14 mouse cellular contexts compared by ENCODE assay signal in the genomic region with DNA sequence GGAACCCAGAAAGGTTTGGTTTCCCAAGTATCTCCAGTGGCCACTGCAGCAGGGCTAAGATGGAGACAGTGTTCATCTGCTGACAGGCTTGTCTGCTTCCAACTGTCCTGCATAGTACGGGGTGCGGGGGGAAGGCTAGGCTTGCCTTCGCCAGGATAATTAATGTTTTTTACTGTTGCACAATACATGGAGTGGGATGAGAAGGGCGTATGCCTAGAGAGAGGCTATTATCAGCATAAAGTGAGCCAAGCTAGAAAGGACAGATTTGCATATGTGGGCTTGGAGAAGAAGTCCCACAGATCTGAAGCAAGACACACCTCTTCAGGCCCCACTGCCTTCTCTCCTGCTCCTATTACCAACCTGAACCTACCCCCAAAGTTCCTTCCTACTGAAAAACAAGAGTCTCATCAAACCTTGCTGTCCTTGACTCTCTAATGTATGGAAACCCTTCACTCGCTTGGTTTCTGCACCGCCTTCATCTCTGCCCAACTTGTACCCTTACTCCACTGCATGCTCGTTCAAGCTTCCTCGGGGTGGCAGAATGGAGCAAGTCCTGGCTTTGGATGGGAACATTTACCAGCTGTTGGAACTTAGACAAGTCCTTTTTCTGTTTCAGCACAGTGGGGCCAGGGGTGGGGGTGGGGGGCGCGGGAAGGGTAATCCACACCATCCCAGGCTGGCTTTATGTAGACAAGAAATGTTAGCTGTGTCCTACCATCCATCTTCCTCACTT. TPM values are rescaled to one million over a fixed set of nuclear protein-coding genes. Genes with fewer than 3 reads are reported as not detected.
DNase-seq lines count a peak whose midpoint lies in the region; ATAC-seq and TF ChIP-seq lines count a peak whose summit lies in the region.
"Had no signal": no experiment of that assay in that cellular context is flagged by ENCODE, and none has a peak within 500 bp of the region (broad histone marks: within the 10 kb centered on the region; RNA-seq: fewer than 3 reads in every experiment).

No protein-coding gene starts in this region.

- intact Hi-C loops in gastrocnemius, adult 2 months (cut with DNase I): no loop called here
- intact Hi-C loops in gastrocnemius, postnatal 14 days (cut with DNase I; ENCODE audit: low total_unique reads): no loop called here
- intact Hi-C loops in left cerebral cortex, postnatal 10 days (cut with DNase I): no loop called here

- H3K4me3 ChIP-seq in gastrocnemius, adult 2 months: 0 out of 2 replicates have a peak overlapping the region, but pooled peaks have one; percentile 40
- no peak overlapping the region for H3K4me3 ChIP-seq in intestine, postnatal 0 days (ENCODE audit: low read depth, low read length)
- no peak overlapping the region for H3K4me3 ChIP-seq in liver, embryonic 11.5 days (ENCODE audit: low read depth, low read length)

- H3K27ac ChIP-seq in gastrocnemius, adult 2 months: peak overlapping the region; percentile 87
- no peak overlapping the region for H3K27ac ChIP-seq in intestine, postnatal 0 days (ENCODE audit: low read depth, low read length)
- no peak overlapping the region for H3K27ac ChIP-seq in liver, embryonic 11.5 days (ENCODE audit: low read depth, low read length)

- peak; percentile 24 for ATAC-seq in Patski
- ATAC-seq in intestine, postnatal 0 days: no peak
- ATAC-seq in liver, embryonic 11.5 days (replicated peaks; ENCODE audit: low FRiP score): no peak
- ATAC-seq: CD4-positive, CD25-positive, alpha-beta regulatory T cell, adult 4 months; forebrain, embryonic 16.5 days had no signal

- POLR2A ChIA-PET in Patski (lab: Charles Lee): no interaction called here

- TF ChIP-seq CTCF in gastrocnemius, adult 2 months (IDR thresholded peaks at IDR 0.05): peak; percentile 50
- TF ChIP-seq CTCF in Patski (IDR thresholded peaks at IDR 0.05): no peak
- TF ChIP-seq CTCF in intestine, postnatal 0 days (IDR thresholded peaks at IDR 0.05; ENCODE audit: low read depth): peak; percentile 22; the same call in 1 of the 2 replicates

- peak; percentile 44 for DNase-seq in gastrocnemius, adult 2 months
- DNase-seq in gastrocnemius, postnatal 14 days: no peak
- peak; percentile 53 for DNase-seq in left cerebral cortex, adult 11 months (ENCODE audit: low spot score)
- no peak for DNase-seq in left cerebral cortex, postnatal 10 days (ENCODE audit: extremely low spot score in 1 of 2, low spot score in 2 of 2)
- no peak for DNase-seq in Patski (ENCODE audit: low read depth, low spot score)
- no peak for DNase-seq in liver, embryonic 11.5 days (ENCODE audit: low spot score)
- DNase-seq in embryo, embryonic 10 days (ENCODE audit: low spot score): no peak
- DNase-seq: kidney, adult 8-10 months; left cerebral cortex, postnatal 4 days; thymus, adult 18-20 months had no signal

- H3K27me3 ChIP-seq in Patski: no peaks in the 10 kb centered on the region
- H3K27me3 ChIP-seq in intestine, postnatal 0 days (replicated peaks; ENCODE audit: control insufficient read depth, insufficient read depth, low read length): no peaks in the 10 kb centered on the region
- H3K27me3 ChIP-seq in liver, embryonic 11.5 days (replicated peaks; ENCODE audit: control insufficient read depth, insufficient read depth, low read length): peaks cover 8% of the 10 kb centered on the region

- WGBS in intestine, postnatal 0 days: 66% methylated on average over 10 of the region's 10 CpGs
- WGBS in liver, embryonic 11.5 days: 78% methylated on average over 10 of the region's 10 CpGs

- no peaks in the 10 kb centered on the region for H3K4me1 ChIP-seq in intestine, postnatal 0 days (replicated peaks; ENCODE audit: control insufficient read depth, insufficient read depth, low read length)
- no peaks in the 10 kb centered on the region for H3K4me1 ChIP-seq in liver, embryonic 11.5 days (replicated peaks; ENCODE audit: control insufficient read depth, insufficient read depth, low read length)

- H3K4me2 ChIP-seq in intestine, postnatal 0 days (replicated peaks; ENCODE audit: low read depth): no peak overlapping the region
- no peak overlapping the region for H3K4me2 ChIP-seq in liver, embryonic 11.5 days

- CTCF ChIA-PET in Patski (lab: Charles Lee): interaction anchor here (1.7 kb wide), 1 partner anchor 11 kb away, joined by 4 read pairs; no protein-coding TSS in a partner anchor

- H3K9ac ChIP-seq in intestine, postnatal 0 days (ENCODE audit: low read depth, low read length): no peak overlapping the region
- H3K9ac ChIP-seq in liver, embryonic 11.5 days (ENCODE audit: low read depth, low read length): no peak overlapping the region

- H3K9me3 ChIP-seq in intestine, postnatal 0 days (ENCODE audit: control insufficient read depth): no peaks in the 10 kb centered on the region
- no peaks in the 10 kb centered on the region for H3K9me3 ChIP-seq in liver, embryonic 11.5 days (ENCODE audit: control insufficient read depth, low read length)

- in situ Hi-C loops in Patski (cut with MboI; ENCODE audit: low pct_unique_long_range_greater_than_20kb): no loop called here

- no peaks in the 10 kb centered on the region for H3K36me3 ChIP-seq in intestine, postnatal 0 days (ENCODE audit: control insufficient read depth, insufficient read depth)
- no peaks in the 10 kb centered on the region for H3K36me3 ChIP-seq in liver, embryonic 11.5 days (ENCODE audit: control insufficient read depth, insufficient read depth, low read length)

RNA-seq across cellular contexts. Expression of gene Atp1a2, which starts 16.2 kb away (rescaled TPM):
- total RNA-seq in gastrocnemius, adult 2 months (2021): 1,000 to 10,000 TPM in 1 of 2 experiments, 100 to 1,000 TPM in 1; 838 to 1,060 TPM
- 1,000 to 10,000 TPM in 1 of 2 experiments, 100 to 1,000 TPM in 1; 826 to 1,026 TPM for total RNA-seq in gastrocnemius, postnatal 14 days (2021)
- 100 to 1,000 TPM; 393 to 413 TPM for total RNA-seq in left cerebral cortex, postnatal 10 days (2021)
- 0.69 TPM for polyA plus RNA-seq in Patski (2021)
- 1.9 and 2.8 TPM in 2 replicates for polyA plus RNA-seq in intestine, postnatal 0 days (2015; fragmentation: Nextera tagmentation; extraction: Ambion mirVana)
- polyA plus RNA-seq in liver, embryonic 11.5 days (2014; fragmentation: Nextera tagmentation; extraction: Ambion mirVana): 0.16 and 0.22 TPM in 2 replicates

RNA-seq across cellular contexts. Expression of gene Igsf8, which starts 20.2 kb away (rescaled TPM):
- total RNA-seq in gastrocnemius, adult 2 months (2021): 1 to 10 TPM; 7.4 to 8.3 TPM
- 10 to 100 TPM; 11.1 to 12.5 TPM for total RNA-seq in gastrocnemius, postnatal 14 days (2021)
- 100 to 1,000 TPM; 216 to 226 TPM for total RNA-seq in left cerebral cortex, postnatal 10 days (2021)
- polyA plus RNA-seq in Patski (2021): 148 TPM
- polyA plus RNA-seq in intestine, postnatal 0 days (2015; fragmentation: Nextera tagmentation; extraction: Ambion mirVana): 17.7 and 17.8 TPM in 2 replicates
- polyA plus RNA-seq in liver, embryonic 11.5 days (2014; fragmentation: Nextera tagmentation; extraction: Ambion mirVana): 32.9 and 33.9 TPM in 2 replicates

RNA-seq across cellular contexts. Expression of gene Atp1a4, which starts 23.5 kb away (rescaled TPM):
- total RNA-seq in gastrocnemius, adult 2 months (2021): under 1 TPM; 0.20 to 0.43 TPM
- total RNA-seq in gastrocnemius, postnatal 14 days (2021): under 1 TPM; 0.66 to 0.96 TPM
- total RNA-seq in left cerebral cortex, postnatal 10 days (2021): not detected
- 0.06 TPM for polyA plus RNA-seq in Patski (2021)
- polyA plus RNA-seq in intestine, postnatal 0 days (2015; fragmentation: Nextera tagmentation; extraction: Ambion mirVana): not detected in 2 replicates
- not detected in 2 replicates for polyA plus RNA-seq in liver, embryonic 11.5 days (2014; fragmentation: Nextera tagmentation; extraction: Ambion mirVana)
- polyA plus RNA-seq: CD4-positive, CD25-positive, alpha-beta regulatory T cell, adult 4 months; forebrain, embryonic 16.5 days had no signal

RNA-seq across cellular contexts. Expression of gene Kcnj9, which starts 47.4 kb away (rescaled TPM):
- total RNA-seq in gastrocnemius, adult 2 months (2021): not detected
- total RNA-seq in gastrocnemius, postnatal 14 days (2021): not detected
- 10 to 100 TPM; 77.8 to 84.5 TPM for total RNA-seq in left cerebral cortex, postnatal 10 days (2021)
- 0.08 TPM for polyA plus RNA-seq in Patski (2021)
- polyA plus RNA-seq in intestine, postnatal 0 days (2015; fragmentation: Nextera tagmentation; extraction: Ambion mirVana): 0.05 TPM in 1 of 2 replicates, not detected in the other
- polyA plus RNA-seq in liver, embryonic 11.5 days (2014; fragmentation: Nextera tagmentation; extraction: Ambion mirVana): 0.39 and 0.51 TPM in 2 replicates
- polyA plus RNA-seq: CD4-positive, CD25-positive, alpha-beta regulatory T cell, adult 4 months; heart, embryonic 16.5 days had no signal

RNA-seq across cellular contexts. Expression of gene Kcnj10, which starts 59.3 kb away (rescaled TPM):
- under 1 TPM in 1 of 2 experiments, not detected in 1; 0.06 TPM for total RNA-seq in gastrocnemius, adult 2 months (2021)
- total RNA-seq in gastrocnemius, postnatal 14 days (2021): under 1 TPM; 0.29 to 0.96 TPM
- 10 to 100 TPM; 68.5 to 69.3 TPM for total RNA-seq in left cerebral cortex, postnatal 10 days (2021)
- 0.04 TPM for polyA plus RNA-seq in Patski (2021)
- 0.16 and 0.17 TPM in 2 replicates for polyA plus RNA-seq in intestine, postnatal 0 days (2015; fragmentation: Nextera tagmentation; extraction: Ambion mirVana)
- 0.10 TPM in 1 of 2 replicates, not detected in the other for polyA plus RNA-seq in liver, embryonic 11.5 days (2014; fragmentation: Nextera tagmentation; extraction: Ambion mirVana)
- polyA plus RNA-seq: CD4-positive, CD25-positive, alpha-beta regulatory T cell, adult 4 months had no signal

Comparison
In these comparisons a context has a peak if more than half of its experiments do, and no peak if none do; other contexts are left out.
1. DNase-seq: peak in gastrocnemius, adult 2 months (single experiment) and left cerebral cortex, adult 11 months (single experiment); none in gastrocnemius, postnatal 14 days (single experiment), left cerebral cortex, postnatal 10 days (0 of 2), Patski (single experiment), liver, embryonic 11.5 days (single experiment) and embryo, embryonic 10 days (single experiment).
2. RNA of gene Igsf8, which starts 20.2 kb away (total RNA-seq): 216 to 226 TPM in left cerebral cortex, postnatal 10 days; 11.1 to 12.5 TPM in gastrocnemius, postnatal 14 days and 7.4 to 8.3 TPM in gastrocnemius, adult 2 months; every median in the first group is over 10 times any median in the second.